Mouse (Mus musculus) embryonic stem cell, embryonic (primary cell): ENCODE measurements at regions not wholly inside any gene's neighbourhood (a gene's known extent, or its start where the extent isn't known, plus 50 kb on each side); places are given as distances from the start of the nearest gene placed in this dataset.

Experiments used
- CTCF ChIA-PET, 4 experiments: fragments of 300-600 bp in 2 of 4; fragments of 350-600 bp in 2 of 4; sonication (Branson Sonifier 250); formaldehyde crosslinking; loops; one replicate each; lab custom pipeline; 2022; ENCODE audit warnings: inconsistent platforms in 2 of 4; lab: Charles Lee
- POLR2A ChIA-PET, 4 experiments: fragments of 300-600 bp in 2 of 4; fragments of 350-600 bp in 2 of 4; sonication (Branson Sonifier 250); formaldehyde crosslinking; loops; one replicate each; lab custom pipeline; 2022; ENCODE audit warnings: antibody characterized with exemption in 4 of 4, inconsistent platforms in 1 of 4; lab: Charles Lee

- ChIA-PET CTCF (interaction anchor here in 2 of 4 experiments (0.7 to 1.0 kb wide), 2 partner anchors 13 to 339 kb away, joined by 3 read pairs; no protein-coding TSS in a partner anchor), POLR2A (no interaction called here)
Observed at GRCm38 (mm10) chr9:31794911-31795310, 118.4 kb downstream of the Barx2 start.

GRCm38 (mm10) chr9:31775956-31776355 is 137.3 kb downstream of the Barx2 start:
- CTCF ChIA-PET, result no interaction called here
- POLR2A ChIA-PET, result interaction anchor here in 1 of 4 experiments (0.6 kb wide), 1 partner anchor 24 kb away, joined by 3 read pairs; no protein-coding TSS in a partner anchor

- ChIA-PET CTCF (interaction anchor here in 1 of 4 experiments (0.6 kb wide), 1 partner anchor 238 kb away, joined by 4 read pairs; no protein-coding TSS in a partner anchor), POLR2A (no interaction called here)
Observed at GRCm38 (mm10) chr9:31765401-31765800, 147.9 kb downstream of the Barx2 start.

GRCm38 (mm10) chr9:31757894-31758561 is 155.2 kb downstream of the Barx2 start:
- ChIA-PET POLR2A (no interaction called here), CTCF (no interaction called here)

DNA sequence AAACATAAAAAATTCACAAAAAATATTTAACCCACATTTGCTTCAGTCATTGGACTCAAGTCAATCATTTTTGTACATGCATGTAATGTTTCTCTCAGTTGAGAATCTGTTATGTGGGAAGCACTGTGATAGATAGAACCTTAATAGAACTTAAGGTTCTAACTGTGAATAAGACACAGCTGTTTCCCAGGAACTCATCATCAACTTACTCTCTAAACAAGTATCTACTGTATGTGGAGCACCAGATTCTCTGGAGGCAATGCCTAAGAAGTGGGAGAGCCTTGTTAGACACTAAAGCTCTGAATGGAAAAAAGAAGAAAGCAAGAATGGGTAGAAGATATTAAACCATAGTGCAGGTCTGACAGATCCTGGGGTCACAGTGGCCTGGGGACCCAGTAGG is 182.8 kb downstream of the Barx2 start:
- CTCF ChIA-PET, result no interaction called here
- POLR2A ChIA-PET, result interaction anchor here in 1 of 4 experiments (1.2 kb wide), 1 partner anchor 17 kb away, joined by 3 read pairs; no protein-coding TSS in a partner anchor

DNA sequence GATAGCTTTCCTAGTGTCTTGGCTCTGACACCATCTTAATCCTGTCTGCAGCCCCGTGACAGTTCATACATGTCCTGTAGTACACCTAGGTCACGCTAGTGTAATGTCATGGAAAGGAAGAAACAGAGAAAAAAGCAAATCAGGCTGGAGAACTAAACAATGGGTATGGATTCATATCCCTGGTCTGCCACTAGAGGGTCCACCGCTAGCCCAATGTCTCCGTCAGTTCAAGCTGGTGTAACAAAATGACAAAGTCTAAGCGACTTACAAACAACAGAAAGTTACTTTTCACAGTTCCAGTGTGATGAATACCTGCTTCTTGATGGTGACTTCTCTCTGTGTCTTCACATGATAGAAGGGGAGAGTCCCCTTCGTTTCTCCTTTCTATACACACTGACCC is 194.0 kb downstream of the Barx2 start:
- ChIA-PET POLR2A (interaction anchor here in 1 of 4 experiments (0.6 kb wide), 1 partner anchor 57 kb away, joined by 3 read pairs; no protein-coding TSS in a partner anchor), CTCF (interaction anchor here in 1 of 4 experiments (0.7 kb wide), 1 partner anchor 612 kb away, joined by 3 read pairs; no protein-coding TSS in a partner anchor)

DNA sequence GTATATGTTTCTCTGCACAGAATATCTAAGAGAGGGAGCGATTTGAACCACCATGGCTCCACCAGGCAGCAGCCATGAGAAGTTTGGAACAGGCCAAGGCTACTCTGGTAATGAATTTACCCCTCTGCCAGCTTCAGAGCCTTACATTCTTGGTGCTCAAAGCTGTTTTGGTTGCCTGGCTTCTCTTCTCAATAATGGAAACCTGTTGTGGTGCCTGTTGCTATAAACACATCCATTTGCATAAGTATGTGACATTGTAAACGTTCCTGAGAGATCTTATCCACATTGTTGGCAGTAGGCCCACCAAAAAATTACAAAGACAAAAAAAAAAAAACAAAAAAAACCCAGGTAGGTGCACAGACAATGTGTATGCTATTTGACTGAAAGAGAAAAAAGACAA is 203.2 kb downstream of the Barx2 start:
- ChIA-PET POLR2A (interaction anchor here in 1 of 4 experiments (1.0 kb wide), 1 partner anchor 27 kb away, joined by 3 read pairs; no protein-coding TSS in a partner anchor), CTCF (no interaction called here)

DNA sequence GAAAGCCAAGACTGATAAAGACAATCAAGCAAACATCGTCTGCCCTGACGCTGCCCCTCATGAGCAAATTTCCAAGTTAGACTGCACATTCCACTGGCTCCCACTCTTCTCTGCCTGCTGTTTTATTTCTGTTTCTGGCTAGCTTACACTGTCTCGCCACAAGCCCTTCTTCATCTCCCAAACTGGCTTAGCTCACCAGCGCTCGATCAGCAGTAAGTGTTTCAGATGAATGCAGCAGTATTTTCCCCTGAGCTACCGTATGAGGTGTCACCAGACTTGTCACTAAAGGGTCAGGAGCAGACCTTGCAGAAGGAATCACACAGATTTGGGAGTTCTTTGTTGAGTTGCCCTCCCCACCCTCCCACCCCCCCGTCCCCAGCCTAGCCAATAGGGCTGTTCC is 206.6 kb downstream of the Barx2 start:
- POLR2A ChIA-PET, result no interaction called here
- CTCF ChIA-PET, result interaction anchor here in 1 of 4 experiments (0.6 kb wide), 1 partner anchor 93 kb away, joined by 8 read pairs; no protein-coding TSS in a partner anchor

DNA sequence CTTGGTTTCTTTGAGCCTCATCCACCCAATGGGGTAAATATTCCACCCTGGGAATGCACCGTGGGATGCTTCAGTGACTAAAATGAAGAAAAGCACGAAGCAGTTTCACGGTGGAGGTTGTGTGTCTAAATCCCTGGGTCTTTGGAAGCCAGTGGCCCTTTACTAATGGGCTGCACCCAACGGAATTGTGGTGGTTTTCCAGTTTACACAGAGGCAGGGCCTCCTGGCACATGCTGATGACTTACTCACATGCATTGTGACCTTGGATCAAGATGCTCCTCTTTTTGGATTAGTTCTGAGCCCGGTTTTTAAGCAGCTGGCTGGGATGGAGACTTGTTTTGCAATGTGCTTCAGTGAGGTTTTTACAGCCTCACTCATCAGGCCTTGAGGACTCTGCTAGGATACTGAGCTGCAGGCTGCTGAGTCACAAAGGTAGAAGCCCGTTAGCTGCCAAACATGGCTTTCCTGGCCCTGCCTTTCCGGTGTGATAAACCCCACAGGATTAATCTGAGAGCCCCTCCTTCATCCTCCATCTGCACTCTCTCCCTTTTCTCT is 222.3 kb downstream of the Barx2 start:
- ChIA-PET CTCF (no interaction called here), POLR2A (interaction anchor here in 1 of 4 experiments (0.5 kb wide), 1 partner anchor 113 kb away, joined by 3 read pairs; no protein-coding TSS in a partner anchor)

GRCm38 (mm10) chr9:31688398-31688705 is 224.1 kb upstream of the Tmem45b start:
- POLR2A ChIA-PET, result interaction anchor here in 2 of 4 experiments (0.5 to 1.2 kb wide), 7 partner anchors 9 to 1007 kb away, joined by 3 to 6 read pairs (median 4); no protein-coding TSS in a partner anchor
- CTCF ChIA-PET, result interaction anchor here in 1 of 4 experiments (0.6 kb wide), 1 partner anchor 8 kb away, joined by 3 read pairs; no protein-coding TSS in a partner anchor

DNA sequence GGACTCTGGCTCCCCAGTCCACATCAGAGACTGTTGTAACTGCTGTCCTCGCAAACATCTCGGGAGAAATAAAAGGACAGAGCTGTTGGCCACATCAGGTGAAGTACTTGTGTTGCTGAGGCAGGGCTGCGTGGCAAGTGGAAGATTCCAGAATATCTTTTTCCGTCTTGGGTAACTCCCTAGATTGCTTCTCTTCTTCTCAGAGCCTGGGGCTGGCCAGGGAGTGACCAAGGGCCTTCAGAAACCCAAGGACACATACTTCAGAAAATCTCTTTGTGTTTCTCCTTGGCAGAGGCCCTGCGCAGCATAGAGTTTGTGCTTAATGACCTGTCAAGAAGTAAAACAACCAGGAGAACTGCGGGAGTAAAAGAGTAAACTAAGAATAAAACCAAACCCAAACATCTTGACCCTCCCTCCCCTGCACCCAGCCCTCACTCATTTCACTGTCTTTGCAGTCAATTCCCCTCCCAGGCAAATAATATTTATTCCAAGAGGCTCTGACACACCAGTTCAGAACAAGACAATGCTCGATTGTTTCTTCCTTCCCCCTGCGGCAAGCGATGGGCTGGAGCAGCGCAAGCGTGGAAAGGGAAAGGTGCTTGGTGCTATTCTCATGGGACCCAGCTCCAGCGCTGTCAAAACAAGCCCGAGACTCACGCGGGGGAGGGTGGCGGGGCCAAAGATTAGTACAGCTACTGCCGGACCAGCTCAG is 223.6 kb upstream of the Tmem45b start:
- ChIA-PET POLR2A (interaction anchor here in 2 of 4 experiments (0.6 to 1.2 kb wide), 6 partner anchors 10 to 1008 kb away, joined by 3 to 6 read pairs (median 4); no protein-coding TSS in a partner anchor), CTCF (interaction anchor here in 1 of 4 experiments (0.6 kb wide), 1 partner anchor 9 kb away, joined by 3 read pairs; no protein-coding TSS in a partner anchor)

GRCm38 (mm10) chr9:31686466-31686865 is 222.2 kb upstream of the Tmem45b start:
- CTCF ChIA-PET, result no interaction called here
- POLR2A ChIA-PET, result no interaction called here

- ChIA-PET POLR2A (interaction anchor here in 2 of 4 experiments (0.7 kb wide), 2 partner anchors 26 to 228 kb away, joined by 7 read pairs; partner anchors contain the start of gene Barx2 (in 1 of the 2)), CTCF (no interaction called here)
Observed at GRCm38 (mm10) chr9:31684812-31685188, 220.5 kb upstream of the Tmem45b start.

DNA sequence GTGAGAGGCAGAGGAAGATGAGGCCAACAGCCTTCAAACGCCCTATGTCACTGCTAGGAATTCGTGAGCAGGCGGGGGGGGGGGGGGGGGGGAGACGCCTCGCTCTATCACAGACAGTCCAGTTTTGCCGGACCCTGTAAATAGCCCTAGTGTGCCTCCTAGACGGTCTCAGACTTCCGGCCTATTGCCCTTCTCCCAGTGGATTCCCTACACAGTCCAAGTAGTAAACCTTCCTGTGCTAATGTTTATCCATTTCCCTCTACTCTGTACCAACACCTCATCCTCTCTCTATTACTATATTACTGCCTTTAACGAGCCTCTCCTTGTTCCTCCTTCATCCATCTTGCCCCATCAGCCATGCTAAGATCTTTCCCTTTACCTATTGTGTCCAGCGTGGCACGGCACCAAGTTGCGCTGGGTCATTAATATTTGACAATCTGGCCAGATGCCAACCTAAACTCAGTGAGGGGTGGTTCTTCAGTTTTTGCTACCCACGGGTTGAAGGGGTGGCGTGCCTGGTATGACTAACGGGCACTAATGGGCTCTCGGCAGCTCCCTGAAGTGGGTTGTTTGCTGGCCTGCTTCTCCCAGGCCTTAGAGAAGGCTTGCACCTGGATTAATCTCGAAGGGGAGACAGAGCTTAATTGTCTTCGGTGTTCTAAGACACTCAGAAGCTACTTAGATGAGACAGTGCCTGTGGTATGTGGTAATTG is 220.0 kb upstream of the Tmem45b start:
- CTCF ChIA-PET, result interaction anchor here in 1 of 4 experiments (1.2 kb wide), 1 partner anchor 68 kb away, joined by 5 read pairs; no protein-coding TSS in a partner anchor
- POLR2A ChIA-PET, result interaction anchor here in 2 of 4 experiments (0.7 to 1.4 kb wide), 3 partner anchors 9 to 229 kb away, joined by 4 to 7 read pairs (median 7); partner anchors contain the start of gene Barx2 (in 1 of the 2)

- POLR2A ChIA-PET, result interaction anchor here in 3 of 4 experiments (0.6 to 1.4 kb wide), 3 partner anchors 10 to 307 kb away, joined by 3 to 4 read pairs (median 3); no protein-coding TSS in a partner anchor
- CTCF ChIA-PET, result interaction anchor here in 2 of 4 experiments (0.7 to 1.2 kb wide), 2 partner anchors 69 to 1371 kb away, joined by 3 to 5 read pairs; no protein-coding TSS in a partner anchor
Observed at GRCm38 (mm10) chr9:31683302-31684081, 219.2 kb upstream of the Tmem45b start.

DNA sequence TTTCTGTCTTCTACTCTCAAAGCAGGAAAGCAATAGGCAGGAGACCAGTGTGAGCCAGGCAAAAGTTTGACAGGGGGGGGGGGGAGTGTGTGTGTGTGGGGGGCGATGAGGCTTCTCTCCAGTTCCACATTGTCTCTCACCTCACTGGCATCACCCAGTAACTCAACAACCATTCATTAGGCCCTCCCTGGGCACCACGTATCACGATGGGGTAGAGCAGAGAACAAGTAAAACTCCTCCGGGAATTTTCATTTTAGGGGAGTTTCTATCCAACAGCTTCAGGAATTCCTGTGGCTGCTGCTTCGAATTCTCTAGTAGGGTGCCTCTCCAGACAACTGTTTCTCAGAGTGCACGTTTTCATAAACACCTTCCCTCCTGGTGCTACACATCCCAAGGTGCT is 218.6 kb upstream of the Tmem45b start:
- ChIA-PET POLR2A (interaction anchor here in 2 of 4 experiments (0.6 to 1.4 kb wide), 3 partner anchors 11 to 60 kb away, joined by 3 to 4 read pairs (median 3); no protein-coding TSS in a partner anchor), CTCF (interaction anchor here in 1 of 4 experiments (1.1 to 1.2 kb wide), 2 partner anchors 69 to 72 kb away, joined by 3 to 5 read pairs; no protein-coding TSS in a partner anchor)

DNA sequence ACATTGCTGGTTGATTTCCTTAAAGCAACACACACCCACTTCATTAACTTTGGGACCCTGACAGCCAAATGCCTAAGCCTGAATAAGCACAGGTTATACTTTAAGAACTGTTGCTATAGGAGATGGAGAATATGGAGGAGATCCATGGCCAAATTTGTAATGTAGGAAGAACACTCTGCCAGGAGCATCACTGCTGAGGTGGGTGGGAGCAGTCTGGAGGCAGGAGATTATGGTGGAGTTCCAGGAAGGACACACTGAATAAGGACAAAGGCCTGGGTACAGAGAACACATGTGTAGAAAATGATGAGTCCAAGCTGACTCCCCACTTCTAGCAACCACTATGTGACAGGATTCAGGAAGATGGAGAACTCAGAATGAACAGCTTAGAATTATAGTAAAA is 212.9 kb upstream of the Tmem45b start:
- POLR2A ChIA-PET, result interaction anchor here in 1 of 4 experiments (0.5 to 1.5 kb wide), 2 partner anchors 11 to 141 kb away, joined by 3 to 4 read pairs; no protein-coding TSS in a partner anchor

More for the DNA sequence above, 212.9 kb upstream of the Tmem45b start:
- CTCF ChIA-PET, result no interaction called here
